Mouse (Mus musculus): Measurements from ENCODE around the gene Gja3. TPM values are rescaled to one million over a fixed set of nuclear protein-coding genes. Genes with fewer than 3 reads are reported as not detected.

The Gja3 gene
- polyA plus RNA-seq, 1 experiment, result 0.08 TPM

- WGBS, result 92% methylated on average over 7 of the region's 7 CpGs
- Histone ChIP-seq H3K27ac (ENCODE audit: insufficient read depth, low read length) (no peak overlapping the region), H3K4me1 (ENCODE audit: control insufficient read depth, insufficient read depth, low read length) (no peaks in the 10 kb centered on the region), H3K4me3 (replicated peaks; ENCODE audit: insufficient read depth, low read depth, low read length) (no peak overlapping the region), H3K27me3 (ENCODE audit: control insufficient read depth, insufficient read depth, low read length) (no peaks in the 10 kb centered on the region; the same call in 1 of the 2 replicates)
- TF ChIP-seq POLR2A (IDR thresholded peaks at IDR 0.05; ENCODE audit: borderline replicate concordance, insufficient read depth, low read length) (no peak), CTCF (IDR thresholded peaks at IDR 0.05; ENCODE audit: borderline replicate concordance, insufficient read depth, low read depth, low read length) (no peak)
- no peak for DNase-seq
These were observed 43.7 kb upstream of the Gja3 start for GRCm38 (mm10) chr14:57101623-57102022.

DNA sequence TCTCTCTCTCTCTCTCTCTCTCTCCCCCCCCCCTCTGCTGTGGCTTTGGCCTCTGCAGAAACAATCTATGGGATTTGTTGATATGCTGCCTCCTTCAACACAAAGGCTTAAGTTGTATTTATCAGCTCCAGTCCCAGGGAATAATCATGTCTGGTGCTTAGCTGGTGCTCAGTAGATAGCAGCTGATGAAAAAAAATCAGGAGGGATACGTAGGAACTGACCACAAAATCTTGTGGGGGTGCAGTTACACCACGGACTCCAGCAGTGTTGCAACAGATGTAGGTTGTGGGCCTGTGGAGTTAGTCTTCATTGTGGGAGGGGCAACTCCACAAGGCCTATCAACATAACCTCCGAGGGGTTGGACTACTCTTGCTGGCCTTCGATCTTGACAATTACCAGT is 38.0 kb upstream of the Gja3 start:
- Histone ChIP-seq H3K4me3 (replicated peaks; ENCODE audit: insufficient read depth, low read depth, low read length) (no peak overlapping the region), H3K4me1 (ENCODE audit: control insufficient read depth, insufficient read depth, low read length) (no peaks in the 10 kb centered on the region), H3K27ac (ENCODE audit: insufficient read depth, low read length) (no peak overlapping the region), H3K27me3 (ENCODE audit: control insufficient read depth, insufficient read depth, low read length) (no peaks in the 10 kb centered on the region; the same call in 1 of the 2 replicates)
- TF ChIP-seq POLR2A (IDR thresholded peaks at IDR 0.05; ENCODE audit: borderline replicate concordance, insufficient read depth, low read length), result no peak
- WGBS, result 49% methylated on average over 4 of the region's 4 CpGs
- no peak for DNase-seq

- 8% methylated on average over 8 of the region's 8 CpGs for whole genome bisulfite sequencing
- DNase-seq, result peak; percentile 20 to 26
- Histone ChIP-seq H3K27me3 (ENCODE audit: control insufficient read depth, insufficient read depth, low read length) (no peaks in the 10 kb centered on the region), H3K4me3 (replicated peaks; ENCODE audit: insufficient read depth, low read depth, low read length) (no peak overlapping the region), H3K4me1 (ENCODE audit: control insufficient read depth, insufficient read depth, low read length) (no peaks in the 10 kb centered on the region), H3K27ac (ENCODE audit: insufficient read depth, low read length) (no peak overlapping the region)
- peak; percentile 60 for TF ChIP-seq CTCF (IDR thresholded peaks at IDR 0.05; ENCODE audit: borderline replicate concordance, insufficient read depth, low read depth, low read length)
- no peak for TF ChIP-seq POLR2A (IDR thresholded peaks at IDR 0.05; ENCODE audit: borderline replicate concordance, insufficient read depth, low read length)
These were observed 35.1 kb upstream of the Gja3 start for GRCm38 (mm10) chr14:57093029-57093428.

- H3K4me3 ChIP-seq (replicated peaks; ENCODE audit: insufficient read depth, low read depth, low read length), result no peak overlapping the region
- H3K27me3 ChIP-seq (ENCODE audit: control insufficient read depth, insufficient read depth, low read length), result no peaks in the 10 kb centered on the region
- 74% methylated on average over 2 of the region's 2 CpGs for WGBS
- no peak overlapping the region for H3K27ac ChIP-seq (ENCODE audit: insufficient read depth, low read length)
- no peak for DNase-seq
- no peaks in the 10 kb centered on the region for H3K4me1 ChIP-seq (ENCODE audit: control insufficient read depth, insufficient read depth, low read length)
- TF ChIP-seq POLR2A (IDR thresholded peaks at IDR 0.05; ENCODE audit: borderline replicate concordance, insufficient read depth, low read length), result no peak
- no peak for TF ChIP-seq CTCF (IDR thresholded peaks at IDR 0.05; ENCODE audit: borderline replicate concordance, insufficient read depth, low read depth, low read length)
These were observed 32.1 kb upstream of the Gja3 start for GRCm38 (mm10) chr14:57090001-57090400.

GRCm38 (mm10) chr14:57089107-57089506 is 31.2 kb upstream of the Gja3 start:
- no peaks in the 10 kb centered on the region for H3K27me3 ChIP-seq (ENCODE audit: control insufficient read depth, insufficient read depth, low read length)
- WGBS, result 86% methylated on average over 7 of the region's 7 CpGs
- no peak for DNase-seq
- no peaks in the 10 kb centered on the region for H3K4me1 ChIP-seq (ENCODE audit: control insufficient read depth, insufficient read depth, low read length)
- no peak overlapping the region for H3K27ac ChIP-seq (ENCODE audit: insufficient read depth, low read length)
- no peak overlapping the region for H3K4me3 ChIP-seq (replicated peaks; ENCODE audit: insufficient read depth, low read depth, low read length)
- TF ChIP-seq POLR2A (IDR thresholded peaks at IDR 0.05; ENCODE audit: borderline replicate concordance, insufficient read depth, low read length) (no peak), CTCF (IDR thresholded peaks at IDR 0.05; ENCODE audit: borderline replicate concordance, insufficient read depth, low read depth, low read length) (no peak)

GRCm38 (mm10) chr14:57084180-57084668 is 26.3 kb upstream of the Gja3 start:
- no peak for DNase-seq
- 56% methylated on average over 11 of the region's 11 CpGs for WGBS
- Histone ChIP-seq H3K4me1 (ENCODE audit: control insufficient read depth, insufficient read depth, low read length) (no peaks in the 10 kb centered on the region), H3K4me3 (replicated peaks; ENCODE audit: insufficient read depth, low read depth, low read length) (no peak overlapping the region), H3K27ac (ENCODE audit: insufficient read depth, low read length) (no peak overlapping the region), H3K27me3 (ENCODE audit: control insufficient read depth, insufficient read depth, low read length) (no peaks in the 10 kb centered on the region)
- TF ChIP-seq POLR2A (IDR thresholded peaks at IDR 0.05; ENCODE audit: borderline replicate concordance, insufficient read depth, low read length), result no peak
- no peak for TF ChIP-seq CTCF (IDR thresholded peaks at IDR 0.05; ENCODE audit: borderline replicate concordance, insufficient read depth, low read depth, low read length)

- no peaks in the 10 kb centered on the region for H3K4me1 ChIP-seq (ENCODE audit: control insufficient read depth, insufficient read depth, low read length)
- no peak for DNase-seq
- H3K4me3 ChIP-seq (replicated peaks; ENCODE audit: insufficient read depth, low read depth, low read length), result no peak overlapping the region
- H3K27me3 ChIP-seq (ENCODE audit: control insufficient read depth, insufficient read depth, low read length), result no peaks in the 10 kb centered on the region
- H3K27ac ChIP-seq (ENCODE audit: insufficient read depth, low read length), result no peak overlapping the region
- 97% methylated on average over 1 of the region's 1 CpGs for WGBS
- TF ChIP-seq CTCF (IDR thresholded peaks at IDR 0.05; ENCODE audit: borderline replicate concordance, insufficient read depth, low read depth, low read length), result no peak
- TF ChIP-seq POLR2A (IDR thresholded peaks at IDR 0.05; ENCODE audit: borderline replicate concordance, insufficient read depth, low read length), result no peak
These were observed 25.0 kb upstream of the Gja3 start for GRCm38 (mm10) chr14:57082863-57083262.

- WGBS, result 81% methylated on average over 6 of the region's 6 CpGs
- DNase-seq, result no peak
- no peak overlapping the region for H3K4me3 ChIP-seq (replicated peaks; ENCODE audit: insufficient read depth, low read depth, low read length)
- no peaks in the 10 kb centered on the region for H3K4me1 ChIP-seq (ENCODE audit: control insufficient read depth, insufficient read depth, low read length)
- no peaks in the 10 kb centered on the region for H3K27me3 ChIP-seq (ENCODE audit: control insufficient read depth, insufficient read depth, low read length)
- no peak for TF ChIP-seq CTCF (IDR thresholded peaks at IDR 0.05; ENCODE audit: borderline replicate concordance, insufficient read depth, low read depth, low read length)
- TF ChIP-seq POLR2A (IDR thresholded peaks at IDR 0.05; ENCODE audit: borderline replicate concordance, insufficient read depth, low read length), result no peak
- H3K27ac ChIP-seq (ENCODE audit: insufficient read depth, low read length), result no peak overlapping the region
These were observed 17.6 kb upstream of the Gja3 start for GRCm38 (mm10) chr14:57075537-57075936.
